Mouse (Mus musculus): ENCODE data around the gene Wdr5.
"Not testable (repeated sequence)": the region's sequence is repeated elsewhere in the genome, so short reads cannot be mapped to it uniquely, and the experiment has no call there.

The Wdr5 gene

DNA sequence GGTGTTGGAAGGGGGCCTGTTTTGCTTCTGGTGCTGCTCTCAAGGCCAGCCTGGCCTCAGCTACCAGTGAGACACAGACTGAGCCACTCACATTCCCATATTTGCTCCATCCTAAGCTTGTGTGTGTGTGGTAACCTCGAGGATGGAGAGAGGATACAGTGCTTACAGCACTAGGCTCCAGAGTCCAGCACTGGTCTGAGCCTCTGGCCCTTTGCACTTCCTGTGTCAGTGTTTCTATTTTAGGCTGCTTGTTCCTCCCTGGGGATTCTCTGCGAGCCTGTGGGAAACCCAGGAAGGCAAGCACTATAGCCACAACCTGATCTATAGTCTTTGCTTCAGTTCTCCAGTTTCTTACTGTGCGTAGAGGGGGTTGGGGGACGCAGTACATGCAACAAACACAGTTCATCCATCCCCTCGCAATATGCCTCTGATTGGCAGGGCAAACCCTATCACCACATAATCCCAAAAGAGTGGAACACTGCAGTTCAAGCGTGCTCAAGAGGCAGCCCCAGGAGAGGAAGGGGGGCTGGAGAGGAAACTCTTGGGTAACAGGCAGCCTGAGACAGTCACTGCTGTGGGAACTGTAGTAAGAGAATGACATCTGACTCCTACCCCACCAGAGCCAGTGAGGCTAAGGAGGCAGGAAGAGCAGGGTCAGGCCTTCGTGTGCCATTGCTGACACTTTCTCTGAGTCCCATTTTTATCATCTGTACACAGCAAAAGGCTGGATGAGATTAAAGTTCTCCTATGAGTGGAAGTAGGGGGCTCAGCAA lies 10.7 kb upstream of the Wdr5 start:
- no peak for DNase-seq (ENCODE audit: low spot score in 2 of 2)

DNA sequence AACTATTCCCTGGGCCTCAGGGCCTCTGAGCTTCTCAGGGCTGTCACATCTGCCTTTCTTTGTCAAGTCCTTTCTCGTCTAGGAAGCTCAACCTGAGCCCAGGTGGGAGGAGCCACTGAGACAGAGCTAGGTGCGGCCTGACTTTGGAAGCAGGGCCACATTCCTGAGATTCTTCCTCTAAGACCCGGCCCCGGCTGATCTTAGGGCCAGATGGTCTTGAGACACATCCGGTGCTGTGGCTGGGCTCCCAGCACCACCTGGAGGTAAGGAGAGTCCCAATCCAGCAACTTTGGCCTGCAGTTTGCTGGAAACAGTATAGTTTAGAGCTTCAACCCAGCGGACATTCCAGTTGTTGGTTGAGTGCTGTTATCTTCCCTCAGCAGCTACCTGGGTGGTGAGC lies 9.4 kb upstream of the Wdr5 start:
- DNase-seq (ENCODE audit: low spot score in 2 of 2), result no peak

DNA sequence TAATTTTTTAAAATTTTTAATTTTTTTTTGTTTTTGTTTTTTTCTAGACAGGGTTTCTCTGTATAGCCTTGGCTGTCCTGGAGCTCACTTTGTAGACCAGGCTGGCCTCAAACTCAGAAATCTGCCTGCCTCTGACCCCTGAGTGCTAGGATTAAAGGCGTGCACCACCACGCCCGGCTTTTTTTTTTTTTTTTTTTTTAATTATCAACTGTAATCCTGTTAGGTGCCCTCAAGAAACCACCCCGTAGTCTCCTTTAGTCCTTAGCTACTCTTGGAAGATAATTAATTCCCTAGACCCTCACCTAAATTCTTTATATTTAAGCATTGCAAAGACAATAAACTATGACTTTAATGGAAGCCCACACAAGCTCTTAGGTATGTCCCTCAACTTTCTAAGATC lies 8.3 kb upstream of the Wdr5 start:
- DNase-seq (ENCODE audit: low spot score in 2 of 2), result not testable (repeated sequence)

DNA sequence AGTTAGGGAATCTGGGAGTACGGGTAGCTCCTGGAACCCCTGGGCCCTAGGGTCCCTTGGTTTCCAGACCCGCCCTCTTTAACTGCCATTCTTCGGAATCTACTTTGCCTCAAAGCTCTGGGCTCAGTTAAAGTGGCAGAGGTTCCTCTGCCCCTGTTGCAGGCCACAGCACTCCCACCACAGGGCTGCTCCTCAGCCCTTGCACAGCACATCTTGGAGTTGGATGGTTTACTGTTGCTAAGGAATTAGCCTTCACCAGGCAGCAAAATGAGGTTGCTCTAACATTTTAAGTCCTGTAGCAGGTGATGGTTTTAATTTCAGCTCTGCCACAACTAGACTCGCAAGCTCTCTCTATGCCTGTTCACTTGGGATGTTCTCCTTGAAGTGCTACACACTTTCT lies 7.4 kb upstream of the Wdr5 start, which contains the start of gene Brd3:
Brd3 (minus strand) TSS at position 101 of the 400 bp plus-strand sequence.
- DNase-seq (ENCODE audit: low spot score in 2 of 2), result no peak

DNA sequence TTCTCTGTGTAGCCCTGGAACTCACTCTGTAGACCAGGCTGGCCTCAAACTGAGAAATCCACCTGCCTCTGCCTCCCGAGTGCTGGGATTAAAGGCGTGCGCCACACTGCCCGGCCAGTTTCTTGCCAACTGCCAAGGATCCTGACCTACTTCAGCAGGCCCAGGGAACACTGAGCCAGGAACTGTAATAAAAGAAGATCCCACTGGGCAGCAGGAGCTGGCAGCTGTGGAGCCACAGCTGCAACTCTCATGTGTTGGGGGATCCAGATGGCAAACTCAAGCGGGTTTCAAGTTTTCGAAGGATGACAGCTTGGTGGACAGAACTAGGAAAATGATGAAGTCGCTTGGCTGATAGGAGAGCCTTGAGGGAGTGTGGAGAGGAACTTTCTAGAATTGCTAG lies 4.3 kb upstream of the Wdr5 start:
- DNase-seq (ENCODE audit: low spot score in 2 of 2), result no peak

DNA sequence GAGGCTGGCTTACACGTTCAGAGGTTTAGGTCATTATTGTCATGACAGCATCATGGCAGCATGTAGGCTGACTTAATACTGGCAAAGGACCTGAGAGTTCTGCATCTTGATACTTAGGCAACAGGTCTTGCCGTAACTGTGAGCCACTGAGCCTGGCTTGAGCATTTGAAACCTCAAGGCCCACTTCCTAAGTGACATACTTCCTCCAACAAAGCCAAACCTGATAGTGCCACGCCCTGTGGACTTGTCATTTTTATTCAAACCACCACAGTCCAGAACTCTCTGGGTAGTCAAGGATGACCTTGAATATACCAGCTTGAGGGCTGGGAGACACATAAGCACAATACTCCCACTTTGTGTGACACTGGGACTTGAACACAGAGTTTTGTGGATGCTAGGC lies 2.0 kb upstream of the Wdr5 start:
- no peak for DNase-seq (ENCODE audit: low spot score in 2 of 2)

DNA sequence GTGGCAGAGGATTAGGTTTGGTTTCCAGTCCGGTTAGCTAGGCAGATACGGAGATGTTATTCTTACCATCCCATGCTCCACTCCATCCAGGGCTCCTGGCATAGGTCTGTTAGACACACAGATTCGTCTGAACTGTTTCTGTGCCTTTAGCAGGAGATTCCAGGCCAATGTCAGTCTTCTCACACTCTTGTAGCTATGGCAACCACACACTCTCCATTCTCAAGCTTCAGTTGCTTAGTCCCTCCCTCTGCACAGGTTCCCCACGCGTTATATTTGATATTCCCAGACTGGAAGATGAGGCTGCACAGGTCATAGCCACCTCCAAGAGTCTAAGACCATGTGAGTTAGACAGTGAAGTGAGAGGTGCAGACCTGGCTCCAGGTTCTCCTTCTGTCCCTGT lies 1.1 kb upstream of the Wdr5 start:
- peak in 1 of 2 experiments; percentile 5 for DNase-seq (ENCODE audit: low spot score in 2 of 2)

- DNase-seq (ENCODE audit: low spot score in 2 of 2), result no peak
Observed at GRCm38 (mm10) chr2:27515341-27516166, 597 bp downstream of the Wdr5 start.

GRCm38 (mm10) chr2:27516289-27516688 lies 1.3 kb downstream of the Wdr5 start:
- no peak for DNase-seq (ENCODE audit: low spot score in 2 of 2)

DNA sequence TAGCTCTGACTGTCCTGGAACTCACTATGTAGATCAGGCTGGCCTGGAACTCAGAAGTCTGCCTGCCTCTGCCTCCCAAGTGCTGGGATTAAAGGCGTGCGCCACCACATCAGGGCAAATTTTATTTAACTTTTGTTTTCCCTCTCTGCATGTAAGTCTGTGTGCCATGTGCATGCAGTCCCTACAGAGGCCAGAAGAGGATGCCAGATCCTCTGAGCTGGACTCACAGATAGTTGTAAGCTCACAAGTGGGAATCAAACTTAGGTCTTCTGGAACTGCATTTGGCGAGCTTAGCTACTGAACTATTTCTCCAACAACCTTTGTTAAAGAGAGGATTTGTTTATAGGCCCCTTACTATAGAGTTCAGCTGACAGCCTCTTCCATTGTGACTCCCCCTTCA lies 3.3 kb downstream of the Wdr5 start:
- DNase-seq (ENCODE audit: low spot score in 2 of 2), result no peak

DNA sequence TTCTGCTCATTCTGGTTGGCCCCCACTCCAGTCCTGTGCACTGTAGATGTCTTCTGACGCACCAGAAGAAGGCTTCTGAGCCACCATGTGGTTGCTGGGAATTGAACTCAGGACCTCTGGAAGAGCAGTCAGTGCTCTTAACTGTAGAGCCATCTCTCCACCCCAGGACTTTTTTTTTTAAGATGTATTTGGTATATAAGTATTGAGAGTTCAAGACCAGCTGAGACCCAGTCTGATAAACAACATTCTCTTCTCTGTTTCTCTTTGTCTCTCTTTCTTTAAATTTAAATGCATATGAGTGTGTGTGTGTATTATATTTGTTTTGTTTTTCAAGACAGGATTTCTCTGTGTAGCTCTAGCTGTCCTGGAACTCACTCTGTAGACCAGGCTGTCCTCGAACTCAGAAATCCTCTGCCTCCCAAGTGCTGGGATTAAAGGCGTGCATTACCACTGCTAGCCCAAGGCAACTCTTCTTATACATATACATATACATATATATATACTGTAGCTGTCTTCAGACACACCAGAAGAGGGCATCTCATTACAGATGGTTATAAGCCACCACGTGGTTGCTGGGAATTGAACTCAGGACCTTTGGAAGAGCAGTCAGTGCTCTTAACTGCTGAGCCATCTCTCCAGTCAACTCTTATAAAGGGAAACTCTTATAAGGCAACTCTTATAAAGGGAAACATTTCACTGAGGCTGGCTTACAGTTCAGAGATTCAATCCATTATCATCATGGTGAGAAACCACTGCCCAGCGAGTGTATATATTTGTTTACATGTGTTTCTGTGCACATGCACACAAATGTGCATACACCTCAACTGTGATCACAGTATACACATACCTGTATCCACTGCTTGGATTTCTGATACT lies 23.7 kb downstream of the Wdr5 start:
- not testable (repeated sequence) for DNase-seq (ENCODE audit: low spot score in 2 of 2)

DNA sequence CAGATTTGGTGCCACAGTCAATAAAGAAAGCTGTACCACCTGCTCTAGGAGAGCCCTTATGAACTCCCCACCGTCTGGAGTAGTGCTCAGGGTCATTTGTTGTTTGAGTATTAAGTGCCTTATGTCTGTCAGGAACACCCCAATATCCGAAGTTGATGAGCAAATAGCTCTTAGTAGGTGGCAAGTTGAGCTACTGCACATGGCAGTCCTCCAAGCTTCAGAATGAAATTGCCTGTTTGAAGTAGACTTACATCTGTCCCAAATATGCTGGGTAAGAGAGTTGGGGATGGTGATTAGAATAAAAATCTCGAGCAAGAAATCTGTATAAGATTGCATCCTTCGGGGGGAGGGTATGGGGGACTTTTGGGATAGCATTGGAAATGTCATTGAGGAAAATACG lies 24.4 kb downstream of the Wdr5 start:
- DNase-seq (ENCODE audit: low spot score in 2 of 2), result peak in 1 of 2 experiments; percentile 24

- peak; percentile 100 for DNase-seq (ENCODE audit: low spot score in 2 of 2)
Observed at GRCm38 (mm10) chr2:27539772-27540514, 25.0 kb downstream of the Wdr5 start.

DNA sequence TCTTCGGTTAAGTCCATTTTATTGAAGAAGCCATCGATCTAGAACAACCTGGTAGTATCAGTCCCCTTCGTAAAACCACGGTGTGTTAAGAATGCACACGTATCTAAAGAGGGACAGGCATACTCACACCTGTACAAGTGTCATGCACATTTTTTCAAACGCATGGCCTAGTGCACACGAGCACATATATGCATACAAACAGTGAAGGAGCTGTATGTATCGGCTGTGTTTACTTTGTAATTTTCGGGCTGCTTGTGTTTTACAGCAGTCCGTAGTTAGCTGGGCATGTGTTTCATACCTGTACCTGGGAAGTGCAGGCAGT lies 25.5 kb downstream of the Wdr5 start:
- DNase-seq (ENCODE audit: low spot score in 2 of 2), result no peak

- no peak for DNase-seq (ENCODE audit: low spot score in 2 of 2)
Observed at GRCm38 (mm10) chr2:27541225-27541624, 26.3 kb downstream of the Wdr5 start.

DNA sequence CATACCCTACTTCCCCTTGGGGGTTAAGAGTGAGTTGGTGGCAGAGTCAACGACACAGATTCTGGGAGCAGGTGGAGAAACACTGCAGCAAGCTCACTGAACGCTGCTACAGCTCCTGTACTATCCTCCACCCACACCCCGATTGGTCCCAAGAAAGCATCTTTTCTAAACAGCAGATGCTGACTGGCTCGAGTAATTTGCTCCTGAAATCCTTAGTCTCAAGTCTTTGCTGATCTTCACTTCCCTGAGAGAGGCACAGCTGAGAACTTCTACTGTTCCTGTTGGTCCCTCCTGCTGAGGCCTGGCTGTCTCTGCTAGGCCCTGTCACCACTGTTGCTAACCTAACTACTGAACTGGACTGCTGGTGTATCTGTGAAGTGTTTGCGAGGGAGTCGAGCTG lies 29.7 kb downstream of the Wdr5 start:
- peak in 1 of 2 experiments; percentile 17 for DNase-seq (ENCODE audit: low spot score in 2 of 2)

DNA sequence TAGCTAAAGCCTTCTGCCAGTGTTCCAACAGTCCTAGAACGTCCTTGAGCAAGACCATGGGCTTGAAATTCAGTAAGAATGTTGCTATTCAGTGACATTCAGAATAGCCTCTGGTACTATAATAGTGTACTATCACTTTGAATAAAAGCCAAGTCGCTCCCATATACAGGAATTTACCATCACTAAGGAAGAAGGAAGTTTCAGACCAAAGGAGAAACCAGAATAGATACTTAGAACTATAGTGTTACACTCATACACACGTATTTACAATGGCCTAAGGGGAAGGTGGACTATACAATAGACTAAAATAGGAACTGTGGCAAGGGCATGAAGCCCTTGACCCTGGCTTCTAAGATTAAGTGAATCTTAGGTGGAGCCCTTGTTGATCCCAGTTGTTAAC lies 30.6 kb downstream of the Wdr5 start:
- not testable (repeated sequence) for DNase-seq (ENCODE audit: low spot score in 2 of 2)

DNA sequence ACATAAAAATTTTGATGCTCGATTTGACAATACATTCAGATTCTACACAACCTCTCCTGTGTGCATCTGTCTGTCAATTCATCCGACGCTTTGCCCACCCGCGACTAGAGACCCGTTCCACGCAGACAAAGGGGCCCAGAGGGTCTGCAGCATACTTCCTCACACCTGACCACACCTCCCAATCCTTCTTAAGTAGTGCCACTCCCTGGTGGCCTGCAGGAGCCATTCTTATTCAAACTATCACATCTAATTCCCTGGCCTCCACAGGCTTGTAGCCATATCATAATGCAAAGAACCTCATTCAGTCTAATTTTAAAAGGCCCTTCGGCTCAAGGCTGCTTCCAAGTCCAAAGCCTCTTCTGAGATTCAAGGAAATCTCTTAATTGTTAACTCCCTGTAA lies 31.1 kb downstream of the Wdr5 start:
- not testable (repeated sequence) for DNase-seq (ENCODE audit: low spot score in 2 of 2)

DNA sequence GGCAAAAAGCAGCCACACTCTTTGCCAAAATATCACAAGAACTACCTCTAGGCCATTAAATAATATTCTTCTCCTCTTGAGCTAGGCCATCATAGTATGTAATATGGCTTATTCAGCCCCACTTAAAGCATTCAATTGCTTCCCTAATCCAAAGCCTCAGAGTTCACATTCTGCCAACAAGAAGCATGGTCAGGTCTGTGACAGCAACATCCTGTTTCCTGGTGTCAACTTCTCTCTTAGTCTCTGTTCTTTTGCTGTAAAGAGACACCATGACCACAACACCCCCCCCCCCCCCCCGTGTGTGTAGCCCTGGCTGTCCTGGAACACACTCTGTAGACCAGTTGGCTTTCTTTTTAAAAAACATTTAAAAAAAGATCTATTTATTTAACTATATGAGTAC lies 32.4 kb downstream of the Wdr5 start:
- no peak for DNase-seq (ENCODE audit: low spot score in 2 of 2)

- DNase-seq (ENCODE audit: low spot score in 2 of 2), result no peak
Observed at GRCm38 (mm10) chr2:27547986-27548385, 33.0 kb downstream of the Wdr5 start.

- DNase-seq (ENCODE audit: low spot score in 2 of 2), result no peak
Observed at GRCm38 (mm10) chr2:27548664-27549369, 33.9 kb downstream of the Wdr5 start.
